ENCODE assay signal across 12 mouse cellular contexts in the genomic region with DNA sequence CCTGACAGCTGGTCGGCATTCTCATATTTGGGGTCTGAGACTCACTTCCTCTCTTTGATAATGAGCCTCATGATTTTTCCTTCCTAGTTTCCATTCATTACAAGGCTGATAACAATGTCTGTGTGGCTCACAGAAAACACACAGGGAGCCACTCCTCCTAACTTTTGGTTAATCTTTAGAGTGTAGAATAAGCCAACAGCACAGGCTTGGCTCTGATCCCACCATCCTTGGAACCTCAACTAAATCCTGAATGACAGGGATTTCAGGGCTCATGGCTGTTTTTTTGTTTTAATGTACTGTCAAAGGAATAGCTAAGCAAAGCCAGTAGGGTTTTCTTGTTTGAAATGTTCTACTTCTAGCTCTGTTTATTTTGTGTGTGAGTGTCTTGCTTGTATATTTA.
"Had no signal": no experiment of that assay in that cellular context is flagged by ENCODE, and none has a peak within 500 bp of the region (broad histone marks: within the 10 kb centered on the region; RNA-seq: fewer than 3 reads in every experiment).

No protein-coding gene starts in this region.

- ATAC-seq: intestine, embryonic 15.5 days had no signal

- H3K9ac ChIP-seq: intestine, embryonic 15.5 days; limb, embryonic 15.5 days; liver, embryonic 14.5 days; neural tube, embryonic 15.5 days had no signal

- H3K27ac ChIP-seq: intestine, embryonic 15.5 days; left cerebral cortex, adult 2 months; limb, embryonic 15.5 days; liver, embryonic 14.5 days; midbrain, embryonic 10.5 days; neural tube, embryonic 15.5 days; stomach, postnatal 0 days had no signal

- H3K4me2 ChIP-seq: intestine, embryonic 15.5 days; limb, embryonic 15.5 days; neural tube, embryonic 15.5 days had no signal

- H3K9me3 ChIP-seq: intestine, embryonic 15.5 days; limb, embryonic 15.5 days; midbrain, embryonic 10.5 days; neural tube, embryonic 15.5 days had no signal

- H3K4me3 ChIP-seq: intestine, embryonic 15.5 days; left cerebral cortex, adult 2 months; limb, embryonic 15.5 days; midbrain, embryonic 10.5 days; myocyte; neural tube, embryonic 15.5 days had no signal

- H3K27me3 ChIP-seq: intestine, embryonic 15.5 days; limb, embryonic 15.5 days; neural tube, embryonic 15.5 days had no signal

- DNase-seq: lung, adult 18-20 months; midbrain, embryonic 14.5 days; thymus, adult 18-20 months; thymus, postnatal 14 days had no signal
